Mouse (Mus musculus) gastrocnemius, postnatal 4 days (tissue): ENCODE data around the gene 1700122O11Rik. TPM values are rescaled to one million over a fixed set of nuclear protein-coding genes. Genes with fewer than 3 reads are reported as not detected.

ENCODE experiments used
- DNase-seq, 2 experiments: peaks; one replicate each; pipeline ENCODE4 v3.0.0; 2021 to 2022; ENCODE audit warnings: low spot score in 2 of 2, mixed read lengths in 2 of 2
- long read RNA-seq, 2 experiments: library from polyadenylated mRNA; stranded (forward); transcript quantifications; one replicate each; pipeline ENCODE4 v2.0.0; 2021
- total RNA-seq, 2 experiments: library from RNA; stranded (reverse); gene quantifications; 2 replicates each; pipeline ENCODE4 v1.2.3; 2021

1700122O11Rik gene
- total RNA-seq, result not detected
- long read RNA-seq, experiment 1, result 0 reads
- long read RNA-seq, experiment 2, result 0 reads

DNA sequence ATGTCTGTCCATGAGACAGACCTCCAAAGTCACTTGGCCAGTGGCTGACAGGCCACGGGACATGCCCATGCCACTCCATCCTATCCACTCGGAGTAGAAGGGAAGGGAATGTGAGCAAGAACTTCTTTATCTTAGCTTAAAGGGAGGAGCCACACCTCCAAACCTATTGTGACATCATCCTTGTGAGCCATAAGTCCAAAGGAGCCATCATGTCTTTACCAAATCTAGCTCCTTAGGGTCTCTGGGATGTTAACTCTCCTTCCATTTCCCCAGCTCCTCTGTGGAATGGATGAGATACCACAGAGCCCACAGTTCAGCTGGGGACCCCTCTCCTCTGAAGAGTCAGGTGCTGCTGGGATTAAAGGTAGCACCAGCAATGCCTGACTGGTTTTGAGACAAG, at the start of gene 1700122O11Rik:
Gene 1700122O11Rik, minus strand, starts transcription at position 101 of the 400 bp plus-strand sequence.
- DNase-seq, result no peak

DNA sequence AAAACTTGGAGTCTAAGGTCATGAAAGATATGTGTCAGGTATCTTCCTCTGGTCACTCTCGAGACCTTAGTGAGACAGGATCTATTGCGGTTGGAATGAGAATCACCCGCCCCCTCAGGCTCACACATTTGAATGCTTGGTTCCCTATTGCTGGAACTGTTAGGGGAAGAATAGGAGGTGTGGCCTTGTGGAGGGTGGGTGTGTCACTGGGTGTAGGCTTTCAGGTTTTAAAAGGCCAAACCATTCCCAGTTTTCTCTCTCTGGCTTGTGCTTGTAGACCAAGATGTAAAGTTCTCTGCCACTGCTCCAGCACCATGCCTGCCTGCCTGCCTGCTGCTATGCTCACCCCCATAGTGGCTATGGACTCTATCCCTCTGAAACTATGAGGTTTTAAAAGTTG, 42.5 kb upstream of the 1700122O11Rik start:
- no peak for DNase-seq

DNA sequence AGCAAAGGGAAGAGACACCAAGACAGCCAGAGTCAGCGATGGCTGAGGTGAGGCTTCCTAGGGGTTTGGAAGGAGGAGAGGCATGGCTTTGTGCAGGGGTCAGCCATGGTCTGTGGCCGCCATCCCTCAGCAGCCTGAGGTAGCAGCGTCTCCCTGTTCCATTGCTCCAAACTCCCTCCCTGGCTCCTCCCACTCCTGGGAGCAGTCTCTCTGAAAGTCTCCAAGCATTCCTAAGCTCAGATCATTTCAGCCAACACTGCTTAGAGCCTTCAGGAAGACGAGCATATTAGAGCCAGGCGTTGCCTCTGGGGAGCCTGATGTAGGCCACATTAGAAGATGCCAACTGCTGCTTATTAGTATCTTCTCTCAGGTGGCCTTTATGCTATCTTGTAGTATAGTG, 29.6 kb upstream of the 1700122O11Rik start:
- no peak for DNase-seq

DNA sequence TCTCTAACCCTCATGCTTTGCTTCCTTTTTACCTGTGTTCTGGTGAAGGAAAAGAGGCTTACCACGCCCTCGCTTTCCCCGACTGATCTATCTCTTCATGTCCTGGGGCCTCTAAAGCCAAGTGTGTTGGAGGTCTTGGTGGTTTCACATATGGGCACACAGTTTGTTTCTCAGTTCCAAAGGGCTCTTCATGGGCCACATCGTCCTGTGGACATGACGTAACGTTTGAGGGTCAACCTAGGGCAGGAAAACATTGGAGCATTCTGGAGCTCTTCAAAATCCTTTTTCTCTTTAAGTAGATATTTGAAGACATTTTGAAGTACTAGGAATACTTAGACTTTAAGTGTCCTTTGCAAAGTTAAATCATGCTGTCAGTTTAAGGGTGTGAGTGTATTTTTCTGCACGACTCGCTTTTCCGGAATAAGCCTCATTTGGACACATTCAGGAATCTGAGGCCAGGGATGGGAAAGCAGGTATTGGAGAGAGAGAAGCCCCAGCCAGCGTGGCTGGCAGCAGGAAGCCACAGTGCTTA, 29.1 kb upstream of the 1700122O11Rik start:
- DNase-seq, result no peak

DNA sequence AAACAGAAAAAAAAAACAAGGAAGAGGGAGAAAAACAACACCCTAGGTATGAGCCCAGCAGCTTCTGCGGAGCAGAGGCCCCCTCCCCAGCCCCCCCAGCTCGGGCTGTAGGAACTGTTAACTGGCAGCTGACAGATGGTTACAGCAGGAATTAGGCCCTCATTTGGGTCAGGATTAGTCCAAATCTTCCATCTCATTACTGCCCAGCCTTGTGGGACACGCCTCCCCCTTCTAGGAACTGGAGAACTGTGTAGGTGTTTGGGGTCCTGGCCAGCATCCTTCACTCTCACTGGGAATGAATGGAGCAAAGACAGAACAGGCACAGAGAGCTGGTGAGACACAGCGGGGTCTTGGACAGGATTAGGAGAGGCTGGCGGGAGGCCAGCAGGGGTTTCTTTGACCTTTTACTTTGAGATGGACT, 27.0 kb upstream of the 1700122O11Rik start:
- DNase-seq, result no peak

DNA sequence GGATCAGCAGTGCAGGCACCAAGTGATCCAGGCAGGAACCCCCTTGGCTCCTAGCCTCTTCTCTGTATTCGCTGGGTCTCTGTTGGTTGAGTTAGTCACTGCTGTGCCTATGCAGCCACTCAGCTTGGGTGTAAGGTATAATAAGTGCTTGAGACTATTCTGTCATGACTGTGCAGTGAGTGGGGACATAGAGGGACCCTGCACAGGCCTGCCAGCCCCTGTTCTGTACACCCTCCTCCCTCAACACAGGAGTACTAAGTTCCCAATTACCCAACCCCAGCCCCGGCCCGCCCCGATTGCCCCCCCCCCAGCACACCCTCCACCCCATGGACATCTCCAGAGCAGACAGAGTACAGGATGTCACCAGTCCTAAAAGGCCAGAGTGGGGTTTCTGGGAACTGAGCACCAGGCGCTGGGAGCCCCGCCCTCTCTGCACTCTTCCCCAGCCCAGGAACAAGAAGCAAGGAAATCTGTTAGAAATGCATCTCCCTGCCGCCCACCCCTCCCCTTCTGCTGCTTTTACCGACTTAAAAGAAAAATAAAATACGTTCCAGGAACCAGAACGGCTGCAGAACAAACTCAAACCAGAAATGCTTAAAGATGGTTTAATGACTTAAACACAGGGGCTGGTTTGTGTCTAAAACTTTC, 26.2 kb upstream of the 1700122O11Rik start:
- no peak for DNase-seq

DNA sequence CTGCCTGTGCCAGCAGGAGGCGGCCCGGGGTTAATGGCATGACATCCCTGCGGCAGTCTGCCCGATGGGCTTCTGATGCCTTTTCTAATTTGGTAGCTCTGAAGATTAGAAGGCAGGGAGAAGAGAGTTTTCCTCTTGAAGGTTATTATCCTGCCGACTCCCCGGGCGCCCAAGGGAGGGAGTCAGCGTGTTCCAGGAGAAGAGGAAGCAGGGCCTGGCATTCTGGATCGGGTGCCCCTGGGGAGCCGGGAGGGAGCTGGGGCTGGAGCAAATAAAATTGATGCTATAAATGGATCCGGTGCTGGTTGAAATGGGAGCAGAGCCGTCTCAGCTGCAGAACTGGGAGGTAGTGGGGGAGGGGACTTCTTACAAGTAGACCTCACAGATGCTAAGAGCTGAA, 19.3 kb upstream of the 1700122O11Rik start:
- DNase-seq, result no peak

DNA sequence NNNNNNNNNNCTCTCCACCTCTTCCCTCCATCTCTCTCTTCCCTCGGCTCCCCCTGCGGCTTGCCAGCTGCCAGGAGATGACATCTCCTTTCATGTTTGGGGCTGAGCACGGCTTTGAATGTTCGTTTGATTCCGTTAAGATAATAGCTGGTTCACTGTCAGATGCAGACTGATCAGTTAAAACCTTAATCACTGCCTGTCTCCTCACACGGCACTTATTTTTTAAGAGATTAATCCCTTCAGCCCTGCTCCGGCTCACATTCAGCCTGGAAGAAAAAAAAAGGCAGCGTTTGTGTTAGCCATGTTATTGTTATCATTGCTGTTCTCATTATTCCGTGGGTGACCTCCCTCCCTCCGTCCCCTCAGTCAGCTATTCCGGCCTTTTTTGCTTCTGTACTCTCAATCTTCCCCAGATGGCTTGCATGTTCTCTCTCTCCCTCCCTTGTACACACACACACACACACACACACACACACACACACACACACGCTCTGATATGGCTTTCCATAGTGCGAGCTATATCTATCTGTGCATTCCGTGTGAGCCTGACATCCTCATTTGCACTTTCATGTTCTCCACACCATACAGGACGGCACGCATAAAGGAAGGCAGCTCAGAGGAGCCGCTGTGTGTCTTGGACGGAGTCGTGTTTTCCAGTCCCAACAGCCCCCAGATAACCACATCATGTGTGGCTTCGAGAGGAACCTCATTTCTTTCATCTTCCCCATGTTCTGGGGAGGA, 17.2 kb upstream of the 1700122O11Rik start:
- no peak for DNase-seq

DNA sequence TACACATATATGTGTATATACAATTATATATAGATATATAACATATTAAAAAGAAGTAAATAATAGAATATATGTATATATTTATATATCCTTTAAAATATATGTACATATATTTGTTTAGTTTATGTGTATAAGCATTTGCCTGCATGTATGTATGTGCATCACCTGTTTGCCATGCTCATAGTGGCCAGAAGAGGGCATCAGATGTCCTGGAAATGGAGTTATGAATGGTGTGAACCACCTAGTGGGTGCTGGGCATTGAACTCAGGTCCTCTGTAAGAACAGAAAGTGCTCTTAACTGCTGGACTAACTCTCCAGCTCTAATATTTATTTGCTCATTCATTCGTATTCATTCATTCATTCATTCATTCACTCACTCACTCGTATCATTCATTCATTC, 15.6 kb upstream of the 1700122O11Rik start:
- no peak for DNase-seq

DNA sequence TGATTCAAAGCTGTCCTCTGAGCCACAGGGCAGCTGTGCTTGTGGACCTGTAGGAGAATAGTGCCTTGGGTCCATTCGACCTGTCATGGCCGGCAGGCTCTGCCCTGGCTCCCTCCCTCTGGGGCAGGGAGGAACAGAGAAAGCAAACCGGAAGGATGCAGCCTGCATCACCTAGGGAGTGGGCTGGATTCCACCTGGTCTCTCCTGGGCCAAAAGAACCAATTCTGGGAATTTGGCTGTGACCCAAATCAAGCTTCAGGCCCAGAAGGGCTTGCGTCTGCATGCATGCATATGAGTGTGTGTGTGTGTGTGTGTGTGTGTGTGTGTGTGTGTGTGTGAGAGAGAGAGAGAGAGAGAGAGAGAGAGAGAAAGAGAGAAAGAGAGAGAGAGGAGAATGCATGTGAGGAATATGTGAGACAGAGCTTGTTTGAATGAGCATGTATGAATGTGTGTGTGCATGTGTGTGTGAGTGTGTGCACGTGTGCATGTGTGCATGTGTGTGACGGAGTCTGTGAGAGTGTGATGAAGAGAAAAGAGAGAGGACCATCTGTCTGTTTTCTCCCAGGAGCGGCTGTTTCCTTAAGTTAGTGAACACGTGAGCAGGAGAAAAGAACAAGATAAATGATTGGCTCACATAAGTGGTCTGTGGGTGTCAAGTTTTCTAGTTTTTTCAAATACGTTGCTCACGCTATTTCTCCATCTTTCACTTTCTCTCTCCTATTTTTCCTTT, 14.4 kb upstream of the 1700122O11Rik start:
- no peak for DNase-seq

DNA sequence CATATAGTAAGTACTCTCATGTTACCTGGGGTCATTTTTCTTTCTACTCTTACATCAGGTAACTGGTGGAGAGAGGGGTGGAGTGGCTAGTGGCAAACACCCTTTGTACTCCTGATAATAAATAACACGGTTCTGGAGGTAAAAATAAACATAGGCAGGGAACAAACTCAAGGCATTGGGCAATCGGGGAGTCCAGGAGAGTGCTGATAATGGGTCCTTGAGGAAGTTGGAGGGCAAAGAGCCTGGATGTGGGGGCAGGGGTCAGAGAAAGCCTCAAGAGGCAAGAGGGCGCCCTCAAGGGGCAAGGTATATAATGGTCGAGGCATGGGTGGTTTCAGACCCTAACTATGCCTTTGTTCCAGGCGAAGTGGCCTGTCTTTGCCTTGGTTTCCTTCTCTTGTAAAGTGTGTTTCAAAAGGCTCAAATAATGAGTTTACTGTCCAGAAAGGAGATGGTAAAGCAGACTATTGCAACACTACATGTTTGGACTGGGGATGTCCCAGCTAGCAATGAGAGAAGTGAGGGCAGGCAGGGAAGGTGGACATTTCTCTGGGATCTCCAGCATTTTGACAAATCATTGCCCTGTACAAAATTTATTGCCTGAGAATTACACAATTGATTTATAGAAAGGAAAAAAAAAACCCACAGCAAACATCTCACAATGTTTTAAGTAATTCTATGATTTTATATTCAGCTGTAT, 13.7 kb upstream of the 1700122O11Rik start:
- no peak for DNase-seq

DNA sequence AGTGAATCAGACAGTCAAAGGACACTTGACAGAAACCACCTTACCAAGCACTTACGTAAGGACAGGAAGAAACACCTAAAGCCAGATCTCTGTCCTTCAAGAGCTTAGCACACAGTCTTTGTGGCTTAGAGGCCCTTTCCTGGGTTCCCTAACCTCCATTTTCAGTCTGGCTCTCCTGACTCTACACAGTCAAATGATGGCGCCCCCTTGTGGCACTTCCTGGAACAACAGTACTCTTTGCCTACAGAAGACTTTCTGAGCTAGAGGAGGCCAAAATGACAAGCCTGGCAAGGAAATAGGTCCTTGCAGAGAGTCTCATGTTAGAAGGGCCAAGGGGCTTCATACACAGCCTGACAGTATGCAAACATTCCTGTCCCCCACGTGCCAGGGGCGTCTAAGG, 7.5 kb upstream of the 1700122O11Rik start:
- peak; percentile 67 to 82 for DNase-seq

DNA sequence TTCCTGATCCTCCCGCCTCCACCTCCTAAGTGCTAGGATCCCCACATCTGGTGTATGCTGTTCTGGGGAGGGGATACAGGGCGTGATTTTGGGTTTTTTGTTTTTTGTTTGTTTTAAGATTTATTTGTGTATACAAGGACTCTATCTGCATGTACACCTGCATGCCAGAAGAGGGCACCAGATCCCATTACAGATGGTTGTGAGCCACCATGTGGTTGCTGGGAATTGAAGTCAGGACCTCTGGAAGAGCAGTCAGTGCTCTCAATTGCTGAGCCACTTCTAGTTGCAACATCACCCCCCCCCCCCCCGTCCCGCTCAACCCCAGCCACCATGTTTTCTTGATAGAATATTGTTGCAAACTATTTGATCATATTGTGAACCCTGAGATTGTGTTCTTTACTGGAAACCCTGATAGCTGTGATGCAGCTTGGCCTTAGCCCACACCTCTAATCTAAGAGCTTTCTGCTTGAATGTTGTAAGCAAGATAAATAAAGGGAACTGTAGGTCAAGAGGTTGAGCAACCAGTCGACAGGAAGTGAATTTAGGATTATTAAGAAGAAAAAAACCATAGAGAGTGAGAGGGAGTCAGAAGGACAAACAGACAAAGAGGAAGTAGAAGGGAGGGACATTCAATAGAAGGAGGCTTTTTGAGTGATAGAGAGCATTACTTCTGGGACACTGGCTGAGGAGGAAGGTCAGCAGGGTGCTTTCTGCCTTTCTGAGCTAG, 5.2 kb upstream of the 1700122O11Rik start:
- no peak for DNase-seq

DNA sequence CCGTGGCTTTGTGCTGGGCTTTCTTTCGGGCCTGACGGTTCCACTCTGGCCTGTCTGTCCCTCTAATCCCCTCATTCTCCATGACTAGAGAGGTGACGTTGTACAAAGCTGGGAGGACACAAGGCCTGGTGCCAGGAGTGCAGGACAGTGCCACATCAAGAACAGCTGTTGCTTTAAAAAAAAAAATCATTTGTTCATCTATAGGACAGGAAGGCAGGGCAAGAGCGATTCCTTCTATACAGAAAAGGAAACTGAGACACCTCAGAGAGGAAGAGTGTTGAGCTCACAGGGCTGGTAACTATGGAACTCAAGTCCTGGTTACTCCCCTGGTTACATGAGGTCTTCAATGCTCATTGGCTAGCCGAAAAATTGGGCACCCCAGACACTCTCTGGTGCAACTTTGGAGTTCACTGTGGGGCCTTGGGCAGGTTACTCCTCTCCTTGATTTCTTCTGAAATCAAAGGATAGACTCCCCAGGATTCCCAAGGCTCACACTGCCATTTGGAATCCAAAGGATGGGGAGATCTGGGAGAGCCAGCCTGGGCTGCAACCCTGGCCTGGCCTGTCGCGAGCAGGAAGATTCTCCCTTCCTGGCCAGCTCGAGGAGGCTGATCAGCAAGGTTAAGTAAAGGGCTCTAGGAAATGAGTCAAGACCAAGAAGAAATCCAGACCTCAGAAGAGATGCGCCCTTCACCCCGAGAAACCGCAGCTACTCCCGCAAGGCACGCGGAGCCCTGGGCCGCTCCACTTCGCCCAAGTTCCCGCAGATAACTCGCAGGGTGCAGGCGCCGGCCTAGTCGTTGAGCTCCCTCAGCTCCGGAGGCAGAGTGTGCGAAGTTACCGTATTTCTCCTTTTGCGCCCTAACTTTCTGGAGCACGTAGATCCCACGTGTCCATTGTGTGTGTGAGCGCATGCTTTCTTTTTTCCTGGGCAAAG, 3.5 kb upstream of the 1700122O11Rik start:
- peak in 1 of 2 experiments; percentile 50 for DNase-seq

DNA sequence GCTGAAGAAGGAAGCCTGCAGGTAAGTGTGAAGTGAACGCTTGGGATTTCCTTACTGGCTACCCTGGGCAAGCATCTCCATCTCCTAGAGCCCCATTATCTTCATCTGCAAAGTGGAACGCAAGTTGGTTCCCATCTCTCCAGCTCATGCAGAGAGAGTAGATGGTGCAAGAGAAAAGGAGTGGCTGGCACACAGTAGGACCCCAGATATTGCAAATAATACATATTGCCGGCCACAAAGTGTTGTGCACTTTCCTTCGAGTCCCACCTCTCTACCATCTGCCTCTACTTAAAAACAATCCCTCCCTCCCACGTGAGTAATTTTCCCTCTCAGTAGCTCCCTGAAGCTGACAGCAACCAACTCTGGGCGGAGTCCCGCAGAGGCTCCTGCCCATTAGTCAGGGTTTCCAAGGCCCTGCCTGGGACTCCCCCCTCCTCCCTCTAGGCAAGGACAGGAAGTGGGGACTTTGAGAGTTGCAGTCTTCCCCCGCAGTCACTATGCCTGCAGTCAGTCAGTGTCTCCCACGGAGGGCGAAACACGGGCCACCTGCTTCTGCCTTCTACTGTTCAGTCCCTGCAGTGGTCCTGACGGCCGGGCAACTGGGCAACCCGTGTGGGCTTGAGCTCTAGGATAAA, 1.3 kb upstream of the 1700122O11Rik start:
- DNase-seq, result peak in 1 of 2 experiments; percentile 60

DNA sequence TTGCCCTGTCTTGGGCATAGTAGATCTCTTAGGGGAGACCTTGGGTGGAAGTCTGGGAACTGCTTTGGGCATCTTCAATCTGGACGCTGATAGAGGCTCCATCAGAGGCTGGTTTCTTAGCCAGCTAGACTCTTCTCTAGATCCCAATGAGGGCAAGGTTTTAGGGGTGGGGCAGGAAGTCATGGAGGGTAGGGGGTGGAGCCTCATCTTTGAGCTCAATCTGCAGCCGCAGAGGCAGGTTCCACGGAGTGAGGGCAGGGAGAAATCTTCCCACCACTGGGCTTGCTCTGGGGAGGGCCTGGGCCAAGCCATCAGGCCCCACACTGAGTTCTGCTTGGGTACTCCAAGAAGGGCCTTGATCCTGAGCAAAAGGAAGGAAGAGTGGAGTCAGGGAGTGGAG, 1.2 kb downstream of the 1700122O11Rik start:
- DNase-seq, result no peak

DNA sequence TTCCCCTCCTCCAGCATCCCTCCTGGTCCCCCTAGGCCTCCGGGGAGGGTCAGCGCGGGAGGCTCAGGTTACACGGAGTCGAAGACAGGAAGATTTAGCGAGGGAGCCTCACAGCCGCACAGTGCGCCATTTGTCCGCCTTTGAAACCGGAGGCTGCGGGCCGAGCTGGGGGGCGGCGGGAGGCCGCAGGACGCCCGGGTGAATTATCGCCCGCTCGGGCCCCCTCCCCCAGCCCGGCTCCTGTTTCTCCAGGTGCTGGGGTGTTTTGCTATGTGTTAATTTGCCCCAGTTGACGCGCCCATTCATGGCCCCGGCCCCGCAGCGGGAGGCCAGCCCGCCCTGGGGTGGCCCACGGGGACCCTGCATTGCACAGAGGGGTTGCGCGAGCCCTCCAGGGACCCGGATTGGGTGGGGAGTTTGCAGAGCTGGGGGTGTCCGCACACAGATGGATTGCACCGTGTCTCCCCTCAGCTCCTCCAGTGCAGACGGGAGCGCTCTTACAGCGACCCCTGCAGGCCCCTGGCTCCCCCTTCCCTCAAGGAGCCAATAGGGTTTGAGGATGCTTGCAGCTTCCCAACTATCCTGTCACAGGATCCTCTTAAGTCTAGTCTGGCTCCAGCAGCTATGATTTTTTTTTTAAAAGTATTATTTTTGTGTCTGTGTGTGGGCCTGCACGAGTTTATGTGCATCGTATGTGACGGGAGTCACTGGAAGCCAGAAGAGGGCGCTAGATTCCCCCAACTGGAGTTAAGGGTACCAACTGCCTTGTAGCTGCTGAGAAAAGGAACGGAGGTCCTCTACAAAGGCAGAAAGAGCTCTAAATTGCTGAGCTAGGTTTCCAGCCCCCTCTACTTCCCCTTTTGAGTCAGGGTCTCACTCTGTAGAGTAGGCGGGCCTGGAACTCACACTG, 6.3 kb downstream of the 1700122O11Rik start:
- DNase-seq, result peak; percentile 27 to 49

DNA sequence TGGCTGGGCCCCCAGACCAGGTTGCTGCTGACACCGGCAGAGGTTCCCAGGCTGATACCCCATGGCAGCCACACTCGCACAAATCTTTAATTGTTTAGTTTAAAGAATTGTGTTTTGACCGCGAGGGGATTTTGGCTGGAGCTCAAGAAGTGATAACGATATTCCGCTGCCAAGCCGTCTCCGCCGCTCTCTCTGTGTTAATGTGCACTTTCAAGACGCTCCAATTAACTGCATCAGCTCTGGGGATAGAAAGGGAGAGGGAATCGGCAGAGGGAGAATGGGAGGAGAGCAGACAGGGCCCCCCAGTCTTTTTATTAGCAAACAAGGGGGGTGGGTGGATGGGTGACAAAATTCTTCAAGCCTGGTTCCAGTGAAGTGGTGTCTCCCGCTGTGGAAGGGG, 8.9 kb downstream of the 1700122O11Rik start:
- DNase-seq, result no peak
